Mouse (Mus musculus): ENCODE data around the gene Cd3e.

The Cd3e gene

GRCm38 (mm10) chr9:45022800-45023199 lies 13.4 kb upstream of the Cd3e start:
- CTCF ChIA-PET, result interaction anchor here (0.8 to 1.6 kb wide), 4 partner anchors 99 to 366 kb away, joined by 3 to 5 read pairs (median 4); no protein-coding TSS in a partner anchor

GRCm38 (mm10) chr9:45018031-45018430 lies 8.6 kb upstream of the Cd3e start:
- CTCF ChIA-PET, result no interaction called here

GRCm38 (mm10) chr9:45015841-45016240 lies 6.4 kb upstream of the Cd3e start:
- CTCF ChIA-PET, result interaction anchor here (0.5 to 1.0 kb wide), 5 partner anchors 28 to 365 kb away, joined by 3 to 5 read pairs (median 3); no protein-coding TSS in a partner anchor

GRCm38 (mm10) chr9:45014879-45015278 lies 5.5 kb upstream of the Cd3e start:
- CTCF ChIA-PET, result interaction anchor here (0.6 kb wide), 2 partner anchors 11 to 40 kb away, joined by 3 to 7 read pairs; no protein-coding TSS in a partner anchor

GRCm38 (mm10) chr9:45011291-45011690 lies 1.9 kb upstream of the Cd3e start:
- CTCF ChIA-PET, result interaction anchor here (0.7 kb wide), 1 partner anchor 77 kb away, joined by 4 read pairs; no protein-coding TSS in a partner anchor

- CTCF ChIA-PET, result no interaction called here
Measured at GRCm38 (mm10) chr9:45010461-45010860, 1.0 kb upstream of the Cd3e start.

- CTCF ChIA-PET, result no interaction called here
Measured at GRCm38 (mm10) chr9:45008342-45008741, 1.1 kb downstream of the Cd3e start.

GRCm38 (mm10) chr9:45007404-45007803 lies 2.0 kb downstream of the Cd3e start:
- CTCF ChIA-PET, result no interaction called here

- CTCF ChIA-PET, result no interaction called here
Measured at GRCm38 (mm10) chr9:45000249-45000648, 9.2 kb downstream of the Cd3e start.

- CTCF ChIA-PET, result no interaction called here
Measured at GRCm38 (mm10) chr9:44999776-45000175, 9.7 kb downstream of the Cd3e start.

GRCm38 (mm10) chr9:44999171-44999570 lies 10.3 kb downstream of the Cd3e start:
- CTCF ChIA-PET, result no interaction called here

GRCm38 (mm10) chr9:44998138-44998537 lies 11.3 kb downstream of the Cd3e start:
- CTCF ChIA-PET, result interaction anchor here (0.7 kb wide), 1 partner anchor 543 kb away, joined by 5 read pairs; no protein-coding TSS in a partner anchor

- CTCF ChIA-PET, result no interaction called here
Measured at GRCm38 (mm10) chr9:44996590-44996989, 12.8 kb downstream of the Cd3e start.

- CTCF ChIA-PET, result no interaction called here
Measured at GRCm38 (mm10) chr9:44994962-44995361, 14.5 kb downstream of the Cd3e start.

- CTCF ChIA-PET, result no interaction called here
Measured at GRCm38 (mm10) chr9:44993268-44993667, 16.2 kb downstream of the Cd3e start.

- CTCF ChIA-PET, result no interaction called here
Measured at GRCm38 (mm10) chr9:44992271-44992670, 17.2 kb downstream of the Cd3e start.

GRCm38 (mm10) chr9:44991821-44992220 lies 17.6 kb downstream of the Cd3e start:
- CTCF ChIA-PET, result no interaction called here

- CTCF ChIA-PET, result interaction anchor here (0.6 to 1.0 kb wide), 2 partner anchors 21 to 23 kb away, joined by 3 read pairs; partner anchors contain the start of gene Cd3e
Measured at GRCm38 (mm10) chr9:44986976-44987375, 22.5 kb downstream of the Cd3e start.

GRCm38 (mm10) chr9:44986242-44986781 lies 23.1 kb downstream of the Cd3e start:
- CTCF ChIA-PET, result interaction anchor here (0.6 to 1.0 kb wide), 2 partner anchors 20 to 296 kb away, joined by 3 to 10 read pairs; no protein-coding TSS in a partner anchor

- CTCF ChIA-PET, result interaction anchor here (0.6 kb wide), 1 partner anchor 297 kb away, joined by 10 read pairs; no protein-coding TSS in a partner anchor
Measured at GRCm38 (mm10) chr9:44985721-44986161, 23.7 kb downstream of the Cd3e start.

GRCm38 (mm10) chr9:44983001-44983400 lies 26.4 kb downstream of the Cd3e start:
- CTCF ChIA-PET, result interaction anchor here (0.6 kb wide), 2 partner anchors 811 to 897 kb away, joined by 3 read pairs; no protein-coding TSS in a partner anchor

GRCm38 (mm10) chr9:44982531-44982930 lies 26.9 kb downstream of the Cd3e start:
- CTCF ChIA-PET, result interaction anchor here (0.6 kb wide), 3 partner anchors 51 to 896 kb away, joined by 3 read pairs; no protein-coding TSS in a partner anchor

- CTCF ChIA-PET, result interaction anchor here (0.6 kb wide), 1 partner anchor 52 kb away, joined by 3 read pairs; no protein-coding TSS in a partner anchor
Measured at GRCm38 (mm10) chr9:44982081-44982480, 27.3 kb downstream of the Cd3e start.
